ENCODE assay signal across 20 mouse cellular contexts in the genomic region with DNA sequence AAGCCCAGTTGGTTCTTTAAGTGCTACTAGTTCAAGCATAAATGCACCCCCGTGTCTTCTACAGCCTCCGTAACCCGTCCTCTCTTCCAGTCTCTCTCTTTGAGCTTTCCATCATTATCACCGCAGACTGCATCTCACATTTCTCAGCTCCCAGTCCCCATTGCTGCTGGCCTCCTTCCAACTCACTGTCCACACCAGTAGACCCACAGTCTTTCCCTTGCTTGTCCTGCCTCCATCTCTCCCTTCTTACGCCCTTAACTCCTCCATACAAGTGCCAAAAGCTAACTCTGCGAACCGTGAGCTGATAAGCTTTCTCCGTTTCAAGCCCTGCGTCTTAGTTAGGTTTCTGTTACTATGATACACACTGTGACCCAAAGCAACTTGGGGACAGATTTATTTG.
"Had no signal": no experiment of that assay in that cellular context is flagged by ENCODE, and none has a peak within 500 bp of the region (broad histone marks: within the 10 kb centered on the region; RNA-seq: fewer than 3 reads in every experiment).

No protein-coding gene starts in this region.

- H3K36me3 ChIP-seq: limb, embryonic 12.5 days; limb, embryonic 15.5 days; lung, embryonic 15.5 days; midbrain, embryonic 10.5 days; midbrain, embryonic 13.5 days; neural tube, embryonic 13.5 days; stomach, embryonic 15.5 days had no signal

- H3K4me1 ChIP-seq: megakaryocyte, embryonic 14.5 days had no signal

- H3K27me3 ChIP-seq: limb, embryonic 12.5 days; limb, embryonic 15.5 days; lung, embryonic 15.5 days; midbrain, embryonic 13.5 days; neural tube, embryonic 13.5 days; stomach, embryonic 15.5 days had no signal

- H3K27ac ChIP-seq: limb, embryonic 12.5 days; liver, embryonic 14.5 days; midbrain, embryonic 10.5 days; midbrain, embryonic 13.5 days; neural tube, embryonic 13.5 days; stomach, embryonic 15.5 days had no signal

- ATAC-seq: liver, postnatal 0 days; midbrain, embryonic 13.5 days; midbrain, embryonic 16.5 days had no signal

- H3K4me3 ChIP-seq: limb, embryonic 12.5 days; limb, embryonic 15.5 days; lung, embryonic 15.5 days; megakaryocyte, embryonic 14.5 days; midbrain, embryonic 10.5 days; midbrain, embryonic 13.5 days; myocyte; neural tube, embryonic 13.5 days; stomach, embryonic 15.5 days had no signal

- H3K9me3 ChIP-seq: limb, embryonic 12.5 days; limb, embryonic 15.5 days; lung, embryonic 15.5 days; midbrain, embryonic 10.5 days; midbrain, embryonic 13.5 days; neural tube, embryonic 13.5 days; stomach, embryonic 15.5 days had no signal

- DNase-seq: kidney, postnatal 14 days; kidney, postnatal 4 days; left cerebral cortex, postnatal 4 days; liver, postnatal 0 days; retina, postnatal 1 day; right cerebral cortex, postnatal 25 days; spleen, adult 18-20 months; thymus, postnatal 25 days had no signal

- H3K4me2 ChIP-seq: limb, embryonic 12.5 days; limb, embryonic 15.5 days; liver, embryonic 11.5 days; lung, embryonic 15.5 days; midbrain, embryonic 13.5 days; neural tube, embryonic 13.5 days; stomach, embryonic 15.5 days had no signal

- H3K9ac ChIP-seq: limb, embryonic 12.5 days; limb, embryonic 15.5 days; liver, embryonic 14.5 days; liver, postnatal 0 days; lung, embryonic 15.5 days; midbrain, embryonic 13.5 days; neural tube, embryonic 13.5 days; stomach, embryonic 15.5 days had no signal
